Mouse (Mus musculus) lung, embryonic 15.5 days (tissue): ENCODE data around the gene Agrp. TPM values are rescaled to one million over a fixed set of nuclear protein-coding genes. Genes with fewer than 3 reads are reported as not detected.

Experiments
- ATAC-seq: fragments of 200-750 bp; cut with Nextera tagmentation; 2 replicates; pipeline ENCODE4 v1.8.0; 2017; ENCODE audit warnings: moderate number of reproducible peaks, borderline replicate concordance; ENCODE audit not compliant: low FRiP score, low TSS enrichment; ENCODE audit errors: extremely low read depth
- H3K27ac ChIP-seq: fragments of 300-500 bp; sonication (generic); 2 replicates; pipeline ENCODE4 v1.5.1; 2015; ENCODE audit warnings: moderate library complexity, mild to moderate bottlenecking, inconsistent platforms
- H3K27me3 ChIP-seq: fragments of 300-500 bp; sonication (generic); 2 replicates; pipeline ENCODE4 v1.6.1; 2015; ENCODE audit warnings: inconsistent platforms
- H3K36me3 ChIP-seq: fragments of 300-500 bp; sonication (generic); 2 replicates; pipeline ENCODE4 v1.6.1; 2015; ENCODE audit warnings: inconsistent platforms
- H3K4me1 ChIP-seq: fragments of 300-500 bp; sonication (generic); 2 replicates; pipeline ENCODE4 v1.6.1; 2015; ENCODE audit warnings: inconsistent platforms
- H3K4me2 ChIP-seq: fragments of 300-500 bp; sonication (generic); 2 replicates; pipeline ENCODE4 v1.6.1; 2015; ENCODE audit warnings: inconsistent platforms, mild to moderate bottlenecking, moderate library complexity
- H3K4me3 ChIP-seq: fragments of 300-500 bp; sonication (generic); 2 replicates; pipeline ENCODE4 v1.5.1; 2015; ENCODE audit warnings: mild to moderate bottlenecking, inconsistent platforms
- H3K9ac ChIP-seq: fragments of 300-500 bp; sonication (generic); 2 replicates; pipeline ENCODE4 v1.6.1; 2015; ENCODE audit warnings: inconsistent platforms
- H3K9me3 ChIP-seq: fragments of 300-500 bp; sonication (generic); 2 replicates; pipeline ENCODE4 v1.6.1; 2016; ENCODE audit warnings: inconsistent platforms
- WGBS: fragments of 180-500 bp; shearing (Covaris S2); methylation state at CpG from one replicate; pipeline ENCODE4 v1.1.7; 2015; 5-methylcytosine and 5-hydroxymethylcytosine counted together
- polyA plus RNA-seq: library from polyadenylated mRNA; unstranded; fragments of >200 nt; fragmentation: Nextera tagmentation; extraction: Ambion mirVana; gene quantifications from 2 replicates; pipeline ENCODE4 v1.2.1, GENCODE M21; 2015

Gene Agrp
- polyA plus RNA-seq, 1 experiment from 2014 or later = 0.79 TPM

DNA sequence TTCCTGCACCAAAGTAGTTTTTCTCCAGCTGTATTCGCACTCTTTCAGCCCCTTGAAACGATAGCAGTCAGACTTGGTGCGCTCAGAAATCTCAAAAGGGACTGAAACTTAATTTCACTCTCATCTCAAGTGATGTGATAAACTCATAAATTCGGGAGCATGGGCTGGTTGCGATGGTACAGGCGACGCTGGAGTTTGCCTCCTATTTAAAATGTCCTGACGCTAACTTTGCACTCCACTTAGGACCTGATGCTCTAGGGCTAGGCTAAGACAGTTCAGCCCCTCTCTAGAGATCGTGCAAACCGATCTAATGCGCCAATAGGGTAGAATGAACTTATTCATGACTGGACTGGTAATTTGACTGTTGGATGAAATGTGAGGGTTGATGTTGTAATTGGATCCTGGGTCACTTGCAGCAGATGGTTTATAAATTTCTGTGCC, 428 bp upstream of the Agrp start:
- ATAC-seq = no peak
- under 1% methylated on average over 11 of the region's 11 CpGs for WGBS
- Histone ChIP-seq H3K27me3 (no peaks in the 10 kb centered on the region), H3K9ac (peak overlapping the region; percentile 96), H3K4me3 (peak overlapping the region; percentile 64), H3K4me1 (peaks cover 32% of the 10 kb centered on the region), H3K27ac (peak overlapping the region; percentile 100), H3K4me2 (peak overlapping the region; percentile 72), H3K9me3 (no peaks in the 10 kb centered on the region), H3K36me3 (no peaks in the 10 kb centered on the region)

DNA sequence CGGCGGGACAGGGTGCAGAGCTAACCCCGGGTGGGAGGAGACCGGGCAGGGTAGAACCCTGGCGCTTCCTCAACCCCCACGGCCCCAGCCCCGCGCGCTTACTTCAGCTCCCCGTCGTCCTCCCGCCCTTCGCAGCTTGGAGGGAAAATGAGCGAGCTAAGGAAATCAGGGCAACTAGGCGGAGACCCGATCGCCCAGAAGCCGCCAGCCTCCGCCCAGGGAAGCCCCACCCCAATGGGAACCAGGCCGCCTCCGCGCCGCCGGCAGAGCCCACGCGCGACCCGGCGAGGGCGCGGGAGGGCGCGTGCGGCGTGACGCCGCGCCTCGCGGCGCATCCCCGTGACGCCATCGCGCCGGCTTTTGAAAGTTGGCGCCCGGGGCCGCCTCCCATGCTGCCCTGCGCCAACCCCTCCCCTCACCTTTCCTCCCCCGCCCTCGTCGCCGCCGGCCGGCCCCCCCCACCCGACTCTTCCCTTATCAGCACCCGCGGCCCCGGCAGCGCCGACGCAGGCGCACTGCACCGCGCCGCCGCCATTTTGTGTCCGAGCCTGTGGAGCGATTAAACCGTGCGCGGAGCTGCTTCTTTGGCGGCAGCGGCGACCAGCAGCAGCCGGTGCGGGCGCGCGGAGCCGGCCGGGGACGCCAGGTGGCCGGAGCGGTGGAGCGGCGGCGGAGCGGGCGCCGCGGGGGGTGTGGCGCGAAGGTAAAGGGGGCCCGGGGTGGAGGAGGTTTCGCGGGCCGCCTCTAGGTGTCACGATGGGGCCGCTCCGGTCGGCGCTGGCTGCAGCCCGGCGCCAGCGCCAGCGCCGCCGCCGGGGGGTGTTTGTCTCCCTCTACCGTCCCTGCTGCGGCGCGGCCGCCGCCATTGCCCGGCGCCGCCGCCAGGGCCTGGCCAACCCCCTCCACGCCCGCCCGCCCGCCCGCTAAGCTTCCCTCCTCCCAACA, 903 bp downstream of the Agrp start, which contains the start of gene Ctcf:
Gene Ctcf, plus strand, starts transcription at position 551 of the 945 bp plus-strand sequence.
- WGBS = 1% methylated on average over 97 of the region's 126 CpGs
- ATAC-seq = peak; percentile 93
- Histone ChIP-seq H3K4me1 (peaks cover 32% of the 10 kb centered on the region), H3K27me3 (no peaks in the 10 kb centered on the region), H3K36me3 (no peaks in the 10 kb centered on the region), H3K9me3 (no peaks in the 10 kb centered on the region), H3K4me2 (peak within 1 kb of the TSS; percentile 72), H3K9ac (peak within 1 kb of the TSS; percentile 96), H3K27ac (peak within 1 kb of the TSS; percentile 100), H3K4me3 (peak within 1 kb of the TSS; percentile 64)

DNA sequence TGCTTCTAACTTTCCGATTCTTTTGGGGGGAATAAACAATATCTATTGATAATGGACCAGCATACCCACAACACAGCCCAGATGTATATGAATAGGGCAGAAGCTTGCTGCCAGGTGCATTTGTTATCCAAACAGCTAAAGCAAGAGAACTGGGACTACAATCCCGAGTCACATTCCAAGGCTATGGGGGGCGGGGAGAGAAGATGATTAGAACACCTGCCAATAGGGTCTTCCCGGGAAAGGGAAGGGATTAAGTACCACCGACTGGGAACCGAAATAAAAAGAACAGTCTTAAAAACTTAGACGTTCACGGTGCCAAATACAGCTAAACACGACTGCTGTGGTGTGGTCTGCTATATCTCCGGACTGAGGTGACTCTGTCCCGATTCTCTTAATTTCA, 1.7 kb downstream of the Agrp start:
- Histone ChIP-seq H3K9ac (peak overlapping the region; percentile 67), H3K4me2 (peak overlapping the region; percentile 71), H3K36me3 (no peaks in the 10 kb centered on the region), H3K9me3 (no peaks in the 10 kb centered on the region), H3K27me3 (no peaks in the 10 kb centered on the region), H3K27ac (peak overlapping the region; percentile 100), H3K4me3 (peak overlapping the region; percentile 64), H3K4me1 (peaks cover 28% of the 10 kb centered on the region)
- ATAC-seq = no peak
- WGBS = 4% methylated on average over 11 of the region's 11 CpGs

DNA sequence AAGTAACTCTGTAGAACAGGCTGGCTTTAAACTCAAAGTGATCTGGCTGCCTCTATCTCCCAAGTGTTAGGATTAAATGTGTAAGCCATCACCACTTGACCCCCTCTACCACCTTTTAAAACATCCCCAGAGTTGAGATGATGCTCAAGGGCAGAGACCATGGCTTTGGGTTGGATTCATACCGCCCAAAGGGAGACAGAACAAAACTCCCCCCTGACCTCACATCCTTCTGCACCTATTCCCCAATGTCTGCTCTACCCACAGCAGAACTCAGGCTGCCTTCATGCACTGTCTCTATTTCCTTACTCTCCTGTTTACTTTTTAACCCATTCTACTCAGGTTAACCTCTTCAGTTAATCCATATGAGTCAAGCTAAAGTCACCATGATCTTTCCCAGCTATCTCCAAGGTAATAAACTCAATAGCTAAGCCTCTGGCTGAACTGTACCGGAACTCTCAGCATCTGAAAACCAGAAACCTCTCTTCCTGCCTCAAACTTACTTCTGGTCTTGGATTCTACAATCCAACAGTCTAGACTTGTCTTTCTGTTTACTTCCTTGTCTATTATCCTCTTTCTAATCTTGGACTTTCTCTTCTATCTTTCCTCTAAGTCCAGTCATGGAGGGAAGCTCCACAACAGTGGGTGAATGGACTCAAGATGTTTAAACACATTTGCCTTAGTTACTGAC, 2.3 kb downstream of the Agrp start:
- peak overlapping the region; percentile 67; the same call in 1 of the 2 replicates for H3K9ac ChIP-seq
- H3K4me2 ChIP-seq = peak overlapping the region; percentile 71
- H3K27ac ChIP-seq = peak overlapping the region; percentile 100; the same call in 1 of the 2 replicates
- H3K4me1 ChIP-seq = peaks cover 25% of the 10 kb centered on the region
- H3K27me3 ChIP-seq = no peaks in the 10 kb centered on the region
- ATAC-seq = no peak
- H3K4me3 ChIP-seq = peak overlapping the region; percentile 64; the same call in 1 of the 2 replicates
- no peaks in the 10 kb centered on the region for H3K9me3 ChIP-seq
- H3K36me3 ChIP-seq = no peaks in the 10 kb centered on the region
- WGBS = 90% methylated on average over 2 of the region's 2 CpGs

DNA sequence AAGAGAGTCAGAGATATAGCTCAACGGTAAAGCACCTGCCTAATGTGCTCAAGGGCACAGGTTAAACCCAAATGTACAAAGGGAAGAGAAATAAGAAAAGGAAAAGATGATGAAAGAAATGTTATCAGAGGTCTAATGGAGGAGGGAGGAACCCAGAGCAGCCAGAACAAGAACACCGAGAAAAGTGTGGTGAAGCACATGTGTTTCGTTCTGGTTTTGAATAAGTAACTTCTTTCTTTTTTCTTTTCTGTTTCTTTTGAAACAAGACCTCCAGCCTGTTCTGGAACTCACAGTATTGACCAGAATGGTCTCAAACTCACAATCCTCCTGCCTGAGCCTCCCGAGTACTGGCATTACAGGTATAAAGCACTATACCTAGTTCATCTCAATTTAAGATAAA, 7.9 kb downstream of the Agrp start:
- H3K36me3 ChIP-seq = no peaks in the 10 kb centered on the region
- H3K9me3 ChIP-seq = no peaks in the 10 kb centered on the region
- H3K27me3 ChIP-seq = no peaks in the 10 kb centered on the region
- 85% methylated on average over 4 of the region's 4 CpGs for WGBS
- no peak overlapping the region for H3K4me3 ChIP-seq
- no peak overlapping the region for H3K27ac ChIP-seq
- peaks cover 11% of the 10 kb centered on the region for H3K4me1 ChIP-seq
- no peak overlapping the region for H3K9ac ChIP-seq
- H3K4me2 ChIP-seq = no peak overlapping the region
- no peak for ATAC-seq

DNA sequence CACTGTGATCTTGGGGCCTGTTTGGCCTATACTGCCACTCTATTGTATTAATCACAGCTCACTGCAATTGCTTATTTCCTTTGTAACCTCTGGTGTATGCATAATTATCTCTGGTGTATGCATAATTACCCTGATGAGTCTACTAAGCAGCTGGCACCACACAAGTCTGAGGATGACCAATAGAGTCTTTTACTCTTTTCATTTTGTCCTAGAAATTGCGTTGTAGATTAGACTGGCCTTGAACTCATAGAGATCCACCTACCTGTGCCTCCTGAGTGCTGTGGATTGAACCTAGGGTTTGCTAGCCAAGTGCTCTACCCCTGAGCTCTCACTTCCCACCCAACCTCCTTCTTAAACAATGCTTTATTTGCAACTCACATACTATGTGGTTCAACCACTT, 11.1 kb downstream of the Agrp start:
- Histone ChIP-seq H3K4me2 (no peak overlapping the region), H3K4me3 (no peak overlapping the region), H3K27ac (no peak overlapping the region), H3K4me1 (peaks cover 31% of the 10 kb centered on the region), H3K27me3 (no peaks in the 10 kb centered on the region), H3K9me3 (no peaks in the 10 kb centered on the region), H3K9ac (no peak overlapping the region), H3K36me3 (peaks cover 5% of the 10 kb centered on the region)
- WGBS = 72% methylated on average over 1 of the region's 1 CpGs
- ATAC-seq = no peak

DNA sequence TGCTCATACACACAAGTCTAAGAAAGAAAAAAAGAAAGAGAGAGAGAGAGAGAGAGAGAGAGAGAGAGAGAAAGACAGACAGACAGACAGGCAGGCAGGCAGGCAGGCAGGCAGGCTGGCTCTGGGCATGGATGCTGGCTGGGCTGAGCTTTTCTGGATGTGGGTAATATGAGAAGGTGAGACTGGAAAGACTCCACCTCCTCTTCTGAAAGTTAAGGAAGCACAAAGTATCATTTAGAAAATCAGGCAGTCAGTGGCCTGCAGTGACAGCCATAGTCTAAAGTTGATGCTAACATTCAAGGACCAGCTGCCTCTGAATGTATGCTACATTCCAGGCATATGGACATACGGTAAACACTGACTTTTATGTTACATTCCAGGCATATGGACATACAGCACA, 12.4 kb downstream of the Agrp start:
- H3K4me2 ChIP-seq = no peak overlapping the region
- WGBS = 23% methylated on average over 1 of the region's 1 CpGs
- peaks cover 18% of the 10 kb centered on the region for H3K36me3 ChIP-seq
- no peak overlapping the region for H3K9ac ChIP-seq
- H3K27me3 ChIP-seq = no peaks in the 10 kb centered on the region
- no peaks in the 10 kb centered on the region for H3K9me3 ChIP-seq
- no peak overlapping the region for H3K4me3 ChIP-seq
- ATAC-seq = no peak
- H3K27ac ChIP-seq = peak overlapping the region; percentile 22
- H3K4me1 ChIP-seq = peaks cover 31% of the 10 kb centered on the region

DNA sequence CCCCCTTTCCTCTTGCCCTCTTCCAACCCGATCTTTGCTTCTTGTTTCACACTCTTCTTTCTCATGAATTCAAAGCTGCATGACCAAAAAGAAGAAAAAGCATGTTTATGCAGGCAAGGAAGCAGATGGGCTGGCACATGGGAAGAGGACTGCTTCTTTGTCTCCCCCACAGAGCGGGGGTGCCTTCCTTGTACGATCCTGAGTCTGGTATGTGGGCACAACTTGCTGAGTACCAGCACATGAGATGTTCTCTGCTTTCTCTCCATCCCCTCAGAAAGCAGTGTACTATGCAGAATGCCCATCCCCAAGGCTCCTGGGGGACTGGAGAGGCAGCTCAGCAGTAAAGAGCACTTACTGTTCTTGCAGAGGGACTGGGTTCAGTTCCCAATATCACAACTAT, 12.8 kb downstream of the Agrp start:
- ATAC-seq = no peak
- Histone ChIP-seq H3K9me3 (no peaks in the 10 kb centered on the region), H3K9ac (no peak overlapping the region), H3K36me3 (peaks cover 22% of the 10 kb centered on the region), H3K27ac (peak overlapping the region; percentile 22), H3K4me2 (no peak overlapping the region), H3K4me1 (peaks cover 31% of the 10 kb centered on the region), H3K4me3 (no peak overlapping the region), H3K27me3 (no peaks in the 10 kb centered on the region)
- WGBS = 57% methylated on average over 3 of the region's 3 CpGs

DNA sequence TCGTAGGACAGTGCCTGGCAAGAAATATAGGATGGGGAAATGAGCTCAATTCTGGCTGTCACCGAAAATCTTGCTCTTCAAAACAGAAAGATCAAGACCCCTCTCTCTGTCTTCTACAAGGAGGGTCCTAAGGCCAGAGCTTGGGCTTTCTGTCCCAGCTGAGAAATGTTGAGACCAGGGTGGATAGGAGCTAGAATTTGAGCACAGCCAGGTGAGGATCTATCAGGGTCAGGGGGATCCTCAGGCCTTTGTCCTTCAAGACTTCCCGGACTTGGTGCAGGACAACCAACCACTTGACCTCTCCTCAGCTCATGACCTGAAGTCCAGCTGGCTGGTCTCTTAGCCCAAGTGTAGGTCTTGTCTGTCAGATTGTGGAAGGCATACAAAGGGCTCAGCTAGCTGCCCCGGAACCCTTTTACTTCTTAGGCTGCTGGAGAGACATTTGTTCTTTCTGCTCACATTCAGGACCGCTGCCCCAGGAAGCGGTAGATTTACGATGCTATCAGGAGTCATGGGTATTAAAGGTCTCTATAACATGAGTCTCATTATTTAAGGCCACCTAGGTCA, 13.4 kb downstream of the Agrp start:
- Histone ChIP-seq H3K27ac (0 out of 2 replicates have a peak overlapping the region, but pooled peaks have one; percentile 16), H3K4me3 (no peak overlapping the region), H3K4me1 (peaks cover 31% of the 10 kb centered on the region), H3K27me3 (no peaks in the 10 kb centered on the region), H3K9ac (no peak overlapping the region), H3K36me3 (peaks cover 28% of the 10 kb centered on the region), H3K9me3 (no peaks in the 10 kb centered on the region), H3K4me2 (no peak overlapping the region)
- ATAC-seq = no peak
- 54% methylated on average over 7 of the region's 7 CpGs for WGBS

DNA sequence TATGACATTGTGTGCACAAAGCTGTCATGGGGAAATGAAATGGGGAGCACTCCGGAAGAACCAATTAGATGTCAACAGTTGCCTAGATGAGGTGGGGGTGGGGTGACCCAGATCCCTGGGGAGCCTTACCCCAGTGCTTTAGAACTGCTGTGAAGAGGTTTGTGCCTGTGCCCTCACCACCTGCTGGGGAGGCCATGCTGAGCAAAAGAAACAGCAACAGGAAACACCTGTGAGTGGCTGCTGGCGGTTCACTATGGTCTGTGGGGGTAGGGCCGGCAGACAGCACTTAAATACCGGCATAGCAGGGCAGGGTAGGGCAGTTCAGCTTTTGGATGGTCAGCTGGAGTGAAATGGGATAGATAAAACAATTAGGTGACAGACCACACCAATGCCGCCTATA, 14.1 kb downstream of the Agrp start:
- 33% methylated on average over 5 of the region's 5 CpGs for WGBS
- peaks cover 31% of the 10 kb centered on the region for H3K4me1 ChIP-seq
- no peak overlapping the region for H3K9ac ChIP-seq
- ATAC-seq = no peak
- no peak overlapping the region for H3K4me3 ChIP-seq
- no peak overlapping the region for H3K4me2 ChIP-seq
- H3K9me3 ChIP-seq = no peaks in the 10 kb centered on the region
- peak overlapping the region; percentile 30; the same call in 1 of the 2 replicates for H3K27ac ChIP-seq
- H3K27me3 ChIP-seq = no peaks in the 10 kb centered on the region
- peaks cover 35% of the 10 kb centered on the region for H3K36me3 ChIP-seq

DNA sequence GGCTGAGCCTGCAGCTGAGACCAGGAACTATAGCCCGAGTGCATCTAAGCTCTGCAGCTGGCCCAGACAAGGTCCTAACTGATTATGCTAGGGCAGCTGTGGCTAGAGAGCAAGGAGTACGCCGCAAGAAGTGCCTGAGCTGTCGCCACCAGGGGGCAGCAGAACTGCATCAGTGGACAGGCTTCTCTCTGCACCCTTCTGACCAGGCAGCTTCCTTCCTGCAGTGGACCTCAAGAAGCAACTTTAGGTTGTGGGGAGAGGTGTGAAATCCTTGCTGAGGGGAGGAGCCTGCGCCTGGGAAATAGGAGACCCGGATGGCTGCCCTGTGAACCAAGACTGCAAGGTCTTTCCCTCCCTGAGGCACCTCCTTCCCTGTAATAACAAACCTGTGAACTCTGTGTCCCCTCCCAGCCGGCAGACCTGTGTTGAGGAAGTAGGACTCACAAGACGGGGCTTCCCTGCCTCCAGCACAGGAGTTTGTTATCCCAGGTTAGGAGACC, 14.7 kb downstream of the Agrp start:
- no peak overlapping the region for H3K9ac ChIP-seq
- WGBS = 6% methylated on average over 8 of the region's 8 CpGs
- peak overlapping the region; percentile 46 for H3K27ac ChIP-seq
- H3K9me3 ChIP-seq = no peaks in the 10 kb centered on the region
- H3K4me2 ChIP-seq = no peak overlapping the region
- H3K4me1 ChIP-seq = peaks cover 31% of the 10 kb centered on the region
- ATAC-seq = peak; percentile 87
- H3K27me3 ChIP-seq = no peaks in the 10 kb centered on the region
- H3K36me3 ChIP-seq = peaks cover 41% of the 10 kb centered on the region
- no peak overlapping the region for H3K4me3 ChIP-seq
